Mouse (Mus musculus): ENCODE results near the gene Ttc23.

Ttc23 gene

GRCm38 (mm10) chr7:67701252-67701914 is 54.2 kb downstream of the Ttc23 start:
- no peak for DNase-seq

DNA sequence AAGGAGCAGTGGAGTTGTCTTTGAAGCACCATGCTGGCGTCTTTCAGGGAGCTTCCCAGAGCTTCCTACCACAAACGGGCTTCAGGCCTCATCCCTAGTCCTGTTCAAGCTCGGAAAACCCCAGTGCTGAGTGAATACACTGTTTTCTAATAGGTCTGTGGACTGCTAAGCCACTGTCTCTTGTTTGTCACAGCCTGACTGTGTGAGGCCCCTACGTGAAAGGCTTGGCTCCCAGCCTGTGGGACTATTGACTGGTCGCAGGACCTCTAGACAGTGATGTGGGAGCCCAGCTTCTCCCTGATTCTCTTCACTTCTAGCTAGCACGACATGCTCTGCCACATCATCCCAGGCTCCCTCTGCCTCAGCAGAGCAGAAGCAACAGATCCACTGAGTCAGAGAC is 61.0 kb downstream of the Ttc23 start:
- no peak for DNase-seq

GRCm38 (mm10) chr7:67710216-67710615 is 63.0 kb downstream of the Ttc23 start:
- no peak for DNase-seq

DNA sequence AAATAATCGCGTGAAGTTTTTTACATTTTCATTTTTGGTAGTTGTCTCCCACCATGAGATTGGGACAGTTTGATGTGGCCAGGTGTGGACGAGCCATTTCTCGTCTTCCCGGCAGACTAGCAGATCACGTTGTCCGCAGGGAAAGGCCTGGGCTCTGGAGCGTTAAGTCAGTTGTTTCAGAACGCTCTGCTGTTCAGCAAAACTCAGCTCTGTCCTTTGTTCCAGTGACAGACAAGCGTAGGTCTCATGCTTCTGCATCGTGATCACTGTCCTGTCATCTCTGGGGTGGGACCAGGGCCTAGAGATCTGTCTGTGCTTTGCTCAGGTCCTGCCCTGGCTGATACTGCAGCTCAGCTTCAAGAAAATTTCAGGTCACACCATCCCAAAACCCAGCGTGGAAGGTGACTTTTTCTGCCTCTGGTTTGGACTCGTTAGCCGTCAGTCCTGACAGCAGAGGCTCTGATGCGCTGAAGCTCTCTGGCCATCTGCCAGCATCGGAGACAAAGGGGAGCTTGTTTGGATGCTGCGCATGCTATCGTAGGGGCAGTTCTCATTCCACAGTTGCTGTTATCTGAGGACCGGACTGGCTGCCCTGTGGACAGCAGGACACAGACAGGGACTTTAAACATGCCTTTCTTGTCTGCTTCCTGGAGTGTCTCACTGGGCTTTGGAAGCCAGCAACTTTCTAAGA is 66.8 kb downstream of the Ttc23 start:
- peak; percentile 67 for DNase-seq

- DNase-seq = no peak
These were observed 68.0 kb downstream of the Ttc23 start for GRCm38 (mm10) chr7:67715176-67715575.

DNA sequence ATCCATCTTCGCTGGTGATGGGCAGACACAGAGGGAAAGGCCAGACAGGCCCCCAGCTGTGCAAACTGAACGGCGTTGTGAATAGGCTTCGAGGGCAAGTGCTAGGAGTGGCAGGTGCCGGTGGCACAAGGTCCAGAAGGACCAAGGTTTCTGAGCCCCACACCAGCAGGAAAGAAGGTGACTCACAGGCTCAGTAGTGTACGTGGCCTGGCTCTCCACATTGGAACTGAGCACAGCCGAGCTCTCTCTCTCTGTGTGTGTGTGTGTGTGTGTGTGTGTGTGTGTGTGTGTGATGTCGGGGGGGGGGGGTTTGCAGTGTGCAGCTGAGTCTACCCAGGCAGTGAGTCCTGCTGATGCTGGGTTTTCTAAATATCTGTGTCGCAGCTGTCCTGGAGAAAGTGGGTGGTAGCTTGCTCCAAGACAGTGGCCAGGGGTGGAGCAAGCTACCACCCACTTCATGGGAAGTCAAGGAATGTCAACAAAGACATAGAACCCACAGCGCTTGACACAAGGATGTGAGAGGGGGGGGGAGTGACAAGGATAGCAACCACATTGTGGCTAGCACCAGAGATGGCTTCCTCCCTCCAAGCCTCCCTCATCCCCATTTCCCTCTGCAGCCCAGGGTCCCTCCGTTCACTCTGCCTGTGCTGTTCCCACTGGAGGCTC is 69.1 kb downstream of the Ttc23 start:
- DNase-seq = no peak

GRCm38 (mm10) chr7:67716925-67717324 is 69.7 kb downstream of the Ttc23 start:
- no peak for DNase-seq

DNA sequence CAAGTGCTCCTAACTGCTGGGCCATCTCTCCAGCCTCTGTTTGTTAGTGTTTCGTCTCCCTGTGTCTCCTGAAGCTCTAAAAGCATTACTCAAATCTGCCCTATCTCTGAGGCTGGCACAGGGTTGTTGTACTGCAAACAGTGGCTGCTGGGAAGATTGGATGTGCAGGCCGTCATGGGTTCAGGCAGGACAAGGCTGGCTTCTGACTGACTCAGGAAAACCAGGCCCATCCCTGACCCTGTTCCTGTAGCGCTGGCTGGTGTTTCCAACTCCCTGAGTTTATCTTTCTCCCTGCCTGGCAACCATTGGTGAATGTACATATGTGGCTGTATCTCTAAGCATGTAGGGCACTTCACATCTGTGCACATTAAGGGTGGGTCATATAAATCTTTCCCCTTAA is 70.3 kb downstream of the Ttc23 start:
- DNase-seq = no peak

DNA sequence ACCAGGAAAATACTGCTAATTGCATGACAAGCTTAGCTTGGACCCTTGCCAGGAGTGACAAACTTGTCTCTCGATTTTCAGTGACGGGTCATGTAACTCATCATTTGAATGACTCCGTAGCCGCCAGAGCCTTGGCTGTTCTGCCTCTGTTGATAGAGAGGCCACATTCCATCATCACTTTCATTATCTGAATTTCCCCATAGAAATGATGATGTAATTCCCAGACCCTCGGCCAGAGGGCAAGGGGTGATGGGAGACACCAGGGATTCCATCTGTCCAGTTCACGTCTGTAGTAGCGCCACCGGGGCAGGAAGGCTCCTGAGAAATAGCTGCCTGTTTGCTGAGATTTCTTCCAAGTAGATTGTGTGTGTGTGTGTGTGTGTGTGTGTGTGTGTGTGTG is 71.6 kb downstream of the Ttc23 start:
- peak; percentile 52 for DNase-seq

GRCm38 (mm10) chr7:67722163-67722562 is 75.0 kb downstream of the Ttc23 start:
- no peak for DNase-seq

DNA sequence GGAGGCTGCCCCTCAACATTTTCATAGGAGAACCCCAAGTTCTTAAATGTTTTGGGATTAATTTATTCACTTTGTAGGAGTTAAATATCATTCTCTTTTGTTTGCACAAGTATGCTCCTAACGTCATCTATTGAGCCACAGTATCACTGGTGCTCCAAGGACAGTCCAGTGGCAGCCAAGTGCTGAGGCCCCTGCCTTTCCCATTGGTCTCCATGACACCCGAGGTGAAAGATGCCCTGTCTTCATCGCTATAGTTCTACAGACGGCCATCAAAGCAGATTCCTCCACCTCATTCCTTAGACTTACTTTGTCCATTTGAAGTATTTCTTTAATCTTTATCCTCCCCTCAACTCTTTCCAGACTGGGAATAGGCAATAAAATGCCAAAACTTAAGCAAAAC is 77.3 kb downstream of the Ttc23 start:
- no peak for DNase-seq

DNA sequence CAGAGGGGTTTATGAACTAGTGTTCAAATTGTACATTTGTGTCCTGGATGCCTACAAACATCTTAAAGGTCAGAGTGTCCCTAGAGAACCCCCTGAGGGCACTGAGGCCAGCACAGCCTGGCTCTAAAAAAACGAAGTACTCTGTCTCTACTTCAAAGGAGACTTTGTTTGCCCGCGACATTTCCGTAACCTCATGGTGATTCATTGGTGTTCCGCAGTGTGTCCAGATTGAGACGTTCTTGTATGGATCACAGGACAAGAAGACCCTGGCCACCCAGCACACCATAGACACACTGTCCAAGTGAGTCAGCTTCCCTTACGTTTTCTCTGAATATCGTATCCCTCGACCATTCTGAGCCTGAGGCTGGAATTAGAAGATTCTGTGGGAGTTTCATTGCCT is 77.8 kb downstream of the Ttc23 start:
- DNase-seq = no peak

DNA sequence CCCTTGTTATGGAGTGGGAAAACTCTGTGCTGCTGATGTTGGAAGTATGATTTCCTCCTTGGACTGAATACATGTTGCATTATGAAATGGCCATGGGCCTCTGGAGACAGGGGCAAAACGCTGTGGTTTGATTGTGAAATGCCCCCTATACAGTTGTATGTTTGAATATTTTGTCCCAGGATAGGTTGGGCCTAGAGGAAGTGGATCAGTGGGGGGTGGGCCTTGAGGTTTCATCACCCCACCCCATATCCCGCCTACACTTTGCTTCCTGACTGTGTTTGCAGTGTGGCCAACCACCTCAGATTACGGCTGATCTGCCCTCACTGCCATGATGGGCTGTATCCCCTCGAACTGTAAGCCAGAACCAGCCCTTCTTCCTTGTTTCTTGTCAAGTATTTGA is 81.0 kb downstream of the Ttc23 start:
- DNase-seq = no peak

GRCm38 (mm10) chr7:67728809-67729208 is 81.6 kb downstream of the Ttc23 start:
- DNase-seq = no peak

GRCm38 (mm10) chr7:67730431-67731110 is 83.4 kb downstream of the Ttc23 start:
- no peak for DNase-seq

GRCm38 (mm10) chr7:67732276-67732675 is 85.1 kb downstream of the Ttc23 start:
- DNase-seq = no peak

DNA sequence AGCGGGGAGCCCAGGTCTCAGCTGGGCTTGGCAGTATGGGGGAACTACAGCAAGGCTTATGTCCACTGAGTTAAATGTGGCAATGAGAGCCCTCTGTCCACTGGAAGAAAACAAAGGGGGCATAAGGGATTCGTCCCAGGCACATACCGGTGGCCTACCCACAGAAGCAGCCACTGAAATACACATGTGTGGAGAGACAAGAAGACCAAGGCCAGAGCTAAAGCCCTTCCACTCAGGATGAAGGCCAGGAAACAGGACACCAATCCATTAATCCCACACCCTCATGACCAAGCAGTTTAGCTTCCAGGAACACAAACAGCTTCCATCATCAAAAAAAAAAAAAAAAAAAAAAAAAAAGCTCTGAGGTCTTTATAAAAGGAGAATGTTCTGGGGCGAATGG is 93.2 kb downstream of the Ttc23 start:
- no peak for DNase-seq

- no peak for DNase-seq
These were observed 93.6 kb downstream of the Ttc23 start for GRCm38 (mm10) chr7:67740796-67741195.

GRCm38 (mm10) chr7:67741706-67742105 is 94.5 kb downstream of the Ttc23 start:
- DNase-seq = no peak

DNA sequence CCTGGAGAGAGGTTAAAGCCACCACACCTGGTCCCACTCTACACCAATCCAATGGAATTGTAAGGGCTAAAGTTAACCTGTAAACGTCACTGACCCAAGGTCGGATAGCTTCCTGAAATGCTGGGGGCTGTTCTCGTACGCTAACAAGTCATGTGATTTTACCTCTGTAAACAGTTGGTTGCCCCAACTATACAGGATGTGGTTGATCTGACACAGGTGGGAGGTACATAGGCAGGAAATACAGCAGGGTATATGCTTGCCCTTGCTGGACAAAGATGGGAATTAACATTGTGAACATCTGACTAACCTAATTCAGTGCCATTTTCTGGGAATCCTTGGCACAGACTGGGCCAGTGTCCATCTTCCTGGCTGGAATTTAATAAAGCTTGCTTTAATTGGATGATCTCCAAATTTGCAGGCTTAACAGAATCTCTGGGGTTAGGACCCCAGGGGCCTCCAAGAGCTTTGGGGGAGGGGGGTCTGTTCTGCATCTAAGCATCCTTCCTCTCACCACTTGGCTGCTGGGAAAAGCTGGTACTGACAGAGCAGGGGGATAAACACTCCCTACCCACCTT is 100.6 kb downstream of the Ttc23 start:
- no peak for DNase-seq

DNA sequence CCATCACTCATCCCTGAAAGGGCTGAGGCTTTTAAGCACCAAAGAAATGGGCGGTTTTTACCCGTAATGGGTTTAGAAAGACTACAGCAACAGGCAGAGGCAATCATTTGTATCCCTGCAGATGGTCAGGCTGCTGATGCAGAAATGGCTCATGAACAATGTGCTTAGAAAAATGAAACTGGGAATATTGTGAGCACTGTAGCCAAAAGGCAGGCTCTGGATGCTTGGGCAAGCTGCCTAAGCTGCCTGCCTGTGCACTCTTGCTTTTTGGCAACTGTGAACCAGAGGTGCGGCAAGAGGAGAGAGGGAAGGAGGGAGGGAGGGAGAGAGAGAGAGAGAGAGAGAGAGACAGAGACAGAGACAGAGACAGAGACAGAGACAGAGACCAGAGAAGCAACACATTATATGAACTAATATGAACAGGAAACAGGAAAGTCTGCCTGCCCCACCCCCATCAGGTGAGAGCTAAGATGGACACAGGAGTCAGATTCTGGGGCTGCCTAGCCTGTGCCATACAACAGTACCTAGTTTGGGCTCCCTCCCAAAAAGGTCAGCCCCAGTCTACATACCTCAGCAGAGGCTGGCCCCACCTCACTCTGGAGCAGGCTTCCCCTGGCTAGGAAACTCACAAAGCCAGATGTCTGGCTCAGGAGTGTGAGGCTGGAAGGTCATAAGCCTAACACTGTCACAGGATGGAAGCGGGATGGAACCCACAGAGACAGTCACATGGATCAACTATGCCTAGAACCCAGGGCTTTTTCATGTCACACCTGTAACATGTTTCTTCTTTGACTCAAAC is 102.4 kb downstream of the Ttc23 start:
- DNase-seq = no peak

- DNase-seq = no peak
These were observed 107.4 kb downstream of the Ttc23 start for GRCm38 (mm10) chr7:67754606-67755005.

Measured in kidney, postnatal 10 days (tissue).